Mouse (Mus musculus) embryonic facial prominence, embryonic 12.5 days (tissue): ENCODE data around the gene Ankrd66. TPM values are rescaled to one million over a fixed set of nuclear protein-coding genes. Genes with fewer than 3 reads are reported as not detected.
"Not testable (repeated sequence)": the region's sequence is repeated elsewhere in the genome, so short reads cannot be mapped to it uniquely, and the experiment has no call there.

Experiments used
- ATAC-seq: fragments of 200-750 bp; cut with Nextera tagmentation; 2 replicates; pipeline ENCODE4 v1.8.0; 2017; ENCODE audit not compliant: insufficient number of reproducible peaks, insufficient read depth, low FRiP score, low TSS enrichment
- H3K27ac ChIP-seq: fragments of 300-500 bp; sonication (generic); 2 replicates; pipeline ENCODE4 v1.5.1; 2016; ENCODE audit warnings: mild to moderate bottlenecking
- H3K27me3 ChIP-seq: fragments of 300-500 bp; sonication (generic); 2 replicates; pipeline ENCODE4 v1.6.1; 2016; ENCODE audit warnings: mild to moderate bottlenecking, moderate library complexity
- H3K36me3 ChIP-seq: fragments of 300-500 bp; sonication (generic); 2 replicates; pipeline ENCODE4 v1.6.1; 2016; ENCODE audit warnings: mild to moderate bottlenecking
- H3K4me1 ChIP-seq: fragments of 300-500 bp; sonication (generic); 2 replicates; pipeline ENCODE4 v1.6.1; 2016
- H3K4me2 ChIP-seq: fragments of 300-500 bp; sonication (generic); replicated peaks from 2 replicates; pipeline ENCODE4 v1.6.1; 2016; ENCODE audit warnings: mild to moderate bottlenecking, moderate library complexity
- H3K4me3 ChIP-seq: fragments of 300-500 bp; sonication (generic); 2 replicates; pipeline ENCODE4 v1.5.1; 2016; ENCODE audit warnings: mild to moderate bottlenecking
- H3K9ac ChIP-seq: fragments of 300-500 bp; sonication (generic); 2 replicates; pipeline ENCODE4 v1.6.1; 2016; ENCODE audit warnings: mild to moderate bottlenecking, moderate library complexity
- H3K9me3 ChIP-seq: fragments of 300-500 bp; sonication (generic); 2 replicates; pipeline ENCODE4 v1.6.1; 2016; ENCODE audit warnings: mild to moderate bottlenecking, moderate library complexity
- WGBS: fragments of 180-500 bp; shearing (Covaris S2); methylation state at CpG from one replicate; pipeline ENCODE4 v1.1.7; 2016; 5-methylcytosine and 5-hydroxymethylcytosine counted together
- polyA plus RNA-seq: library from polyadenylated mRNA; unstranded; fragments of >200 nt; fragmentation: Nextera tagmentation; extraction: Ambion mirVana; gene quantifications from 2 replicates; pipeline ENCODE4 v1.2.1, GENCODE M21; 2016

Ankrd66 gene
- polyA plus RNA-seq, 1 experiment from 2014 or later, result not detected

DNA sequence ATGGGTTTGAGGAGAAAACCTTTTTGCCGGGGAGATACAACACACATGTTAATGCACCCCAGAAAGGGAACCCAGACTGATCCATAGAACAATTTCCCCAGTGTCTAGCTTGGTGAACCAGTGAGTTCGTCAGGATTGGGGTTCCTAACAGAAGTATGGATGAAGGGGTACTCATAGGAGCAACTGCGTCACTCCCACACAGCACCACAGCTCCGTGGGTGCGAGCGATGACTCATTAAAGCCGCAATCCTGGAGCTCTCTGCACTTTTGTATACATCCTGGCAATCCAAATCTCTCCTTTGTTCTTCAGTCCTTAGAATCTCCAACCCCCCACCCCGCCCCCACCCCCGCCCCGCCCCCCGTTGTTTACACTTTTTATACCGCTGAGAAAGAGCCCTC, 24.2 kb upstream of the Ankrd66 start:
- no peaks in the 10 kb centered on the region for H3K36me3 ChIP-seq
- 11% methylated on average over 12 of the region's 12 CpGs for WGBS
- ATAC-seq, result peak; percentile 61; the same call in 1 of the 2 replicates

DNA sequence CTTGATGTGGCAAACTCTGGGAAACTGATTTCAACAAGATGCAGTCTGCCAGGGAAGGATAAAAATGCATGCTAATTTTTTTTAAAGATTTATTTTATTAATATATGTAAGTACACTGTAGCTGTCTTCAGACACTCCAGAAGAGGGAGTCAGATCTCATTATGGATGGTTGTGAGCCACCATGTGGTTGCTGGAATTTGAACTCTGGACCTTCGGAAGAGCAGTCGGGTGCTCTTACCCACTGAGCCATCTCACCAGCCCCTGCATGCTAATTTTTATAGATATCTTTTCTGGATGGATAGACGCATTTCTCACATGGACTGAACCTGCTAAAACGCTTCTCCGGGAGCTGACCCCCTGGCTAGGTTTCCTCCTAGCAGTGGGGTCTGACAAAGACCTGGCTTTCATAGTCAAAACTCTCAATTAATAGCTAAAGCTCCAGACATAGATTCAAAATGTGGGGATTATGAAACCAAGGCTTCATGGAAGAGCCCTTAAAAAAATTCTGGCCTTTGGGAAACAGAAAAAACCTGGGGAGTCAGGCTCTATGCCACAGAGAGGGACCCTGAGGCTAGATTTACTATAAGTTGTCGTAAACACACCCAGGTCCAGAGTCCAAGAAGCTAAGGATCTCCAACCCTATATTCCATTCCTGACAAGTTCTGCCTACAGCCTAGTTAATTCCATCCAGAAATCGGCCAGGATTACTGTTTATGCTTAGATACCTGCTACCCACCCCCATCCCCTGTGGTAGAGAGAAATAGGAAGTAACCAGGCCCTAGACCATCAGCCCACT, 20.0 kb upstream of the Ankrd66 start:
- WGBS, result 90% methylated on average over 7 of the region's 7 CpGs

More for the DNA sequence above, 24.2 kb upstream of the Ankrd66 start:
- H3K9ac ChIP-seq, result peak overlapping the region; percentile 48; the same call in 1 of the 2 replicates
- no peak overlapping the region for H3K27ac ChIP-seq
- H3K9me3 ChIP-seq, result no peaks in the 10 kb centered on the region
- no peaks in the 10 kb centered on the region for H3K27me3 ChIP-seq
- H3K4me1 ChIP-seq, result peaks cover 7% of the 10 kb centered on the region; the same call in 1 of the 2 replicates
- peak overlapping the region; percentile 46 for H3K4me3 ChIP-seq
- H3K4me2 ChIP-seq, result peak overlapping the region; percentile 79

DNA sequence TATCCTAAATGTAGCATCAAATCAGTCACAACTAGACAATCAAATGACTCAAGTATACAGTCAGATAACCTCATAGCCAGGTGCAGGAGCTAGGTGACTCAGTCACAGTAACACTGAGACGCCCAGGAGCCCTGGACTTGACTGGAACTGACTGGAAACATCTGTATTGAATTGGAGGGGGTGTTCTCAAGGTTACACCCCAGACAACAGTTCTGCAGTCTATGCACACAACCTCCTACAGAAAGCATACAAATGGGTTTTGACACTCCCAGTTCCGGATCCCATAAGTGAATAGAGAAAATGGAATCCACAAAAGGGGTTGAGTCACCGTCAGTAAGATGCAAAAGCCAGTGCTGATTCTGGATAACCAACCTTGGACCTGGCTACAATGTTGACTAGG, 15.2 kb upstream of the Ankrd66 start:
- Histone ChIP-seq H3K9me3 (no peaks in the 10 kb centered on the region), H3K27ac (no peak overlapping the region), H3K4me1 (no peaks in the 10 kb centered on the region), H3K4me2 (no peak overlapping the region), H3K4me3 (no peak overlapping the region), H3K36me3 (no peaks in the 10 kb centered on the region), H3K9ac (no peak overlapping the region), H3K27me3 (no peaks in the 10 kb centered on the region)
- no peak for ATAC-seq
- WGBS, result 55% methylated on average over 3 of the region's 3 CpGs

More for the DNA sequence above, 20.0 kb upstream of the Ankrd66 start:
- no peaks in the 10 kb centered on the region for H3K36me3 ChIP-seq
- no peak for ATAC-seq
- H3K9ac ChIP-seq, result no peak overlapping the region
- peaks cover 3% of the 10 kb centered on the region; the same call in 1 of the 2 replicates for H3K4me1 ChIP-seq
- H3K27ac ChIP-seq, result no peak overlapping the region
- no peak overlapping the region for H3K4me2 ChIP-seq
- H3K9me3 ChIP-seq, result no peaks in the 10 kb centered on the region
- no peak overlapping the region for H3K4me3 ChIP-seq
- no peaks in the 10 kb centered on the region for H3K27me3 ChIP-seq

DNA sequence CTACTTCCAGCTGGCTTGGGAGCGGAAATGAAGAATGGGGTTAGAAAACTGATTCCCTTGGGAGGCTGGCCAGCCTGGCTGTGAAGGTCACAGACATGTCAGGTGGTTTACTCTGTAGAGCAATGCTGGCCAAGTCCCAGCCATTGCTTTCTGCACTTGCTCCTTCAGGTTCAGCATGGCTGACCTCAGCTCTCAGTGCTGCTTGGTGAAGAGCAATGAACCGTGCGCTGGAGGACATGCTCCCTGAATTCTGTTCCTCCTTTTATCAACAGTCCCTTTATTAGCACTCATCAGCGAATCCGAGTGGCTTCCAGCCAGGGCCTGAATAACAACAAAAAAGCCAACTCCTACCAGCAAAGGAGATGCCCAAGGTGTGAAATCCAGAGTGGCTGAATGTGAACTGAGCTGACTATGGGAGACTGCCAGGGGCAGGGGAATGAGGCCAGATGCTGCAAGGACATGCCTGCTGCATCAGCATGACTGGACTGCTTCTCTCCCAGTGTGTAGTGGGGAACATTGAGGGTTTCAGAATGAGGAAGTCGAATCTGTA, 14.2 kb upstream of the Ankrd66 start:
- ATAC-seq, result no peak
- no peaks in the 10 kb centered on the region for H3K27me3 ChIP-seq
- WGBS, result 72% methylated on average over 6 of the region's 6 CpGs
- no peaks in the 10 kb centered on the region for H3K4me1 ChIP-seq
- no peak overlapping the region for H3K4me2 ChIP-seq
- no peak overlapping the region for H3K9ac ChIP-seq
- H3K4me3 ChIP-seq, result no peak overlapping the region
- no peak overlapping the region for H3K27ac ChIP-seq
- no peaks in the 10 kb centered on the region for H3K9me3 ChIP-seq
- H3K36me3 ChIP-seq, result no peaks in the 10 kb centered on the region

DNA sequence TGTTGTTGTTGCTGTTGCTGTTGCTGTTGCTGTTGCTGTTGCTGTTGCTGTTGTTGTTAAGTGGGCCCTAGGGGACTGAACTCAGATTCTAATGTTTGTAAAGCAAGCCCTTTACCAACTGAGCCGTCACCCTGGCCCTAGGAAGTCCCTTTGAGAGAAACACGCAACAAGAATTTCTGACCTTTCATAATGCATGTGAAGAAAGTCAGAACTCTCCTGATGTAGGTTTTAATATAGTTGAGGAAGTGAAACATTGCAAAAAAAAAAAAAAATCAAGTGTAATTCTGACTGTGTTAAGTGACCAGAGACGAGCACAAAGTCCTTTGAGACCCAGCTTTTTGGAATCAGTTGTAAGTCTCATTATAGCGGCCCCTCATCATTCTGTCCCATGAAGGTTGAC, 13.7 kb upstream of the Ankrd66 start:
- H3K4me1 ChIP-seq, result no peaks in the 10 kb centered on the region
- no peak overlapping the region for H3K4me2 ChIP-seq
- H3K27me3 ChIP-seq, result no peaks in the 10 kb centered on the region
- no peak for ATAC-seq
- H3K36me3 ChIP-seq, result no peaks in the 10 kb centered on the region
- no peak overlapping the region for H3K4me3 ChIP-seq
- no peak overlapping the region for H3K9ac ChIP-seq
- H3K9me3 ChIP-seq, result no peaks in the 10 kb centered on the region
- WGBS, result 87% methylated on average over 4 of the region's 4 CpGs
- no peak overlapping the region for H3K27ac ChIP-seq

DNA sequence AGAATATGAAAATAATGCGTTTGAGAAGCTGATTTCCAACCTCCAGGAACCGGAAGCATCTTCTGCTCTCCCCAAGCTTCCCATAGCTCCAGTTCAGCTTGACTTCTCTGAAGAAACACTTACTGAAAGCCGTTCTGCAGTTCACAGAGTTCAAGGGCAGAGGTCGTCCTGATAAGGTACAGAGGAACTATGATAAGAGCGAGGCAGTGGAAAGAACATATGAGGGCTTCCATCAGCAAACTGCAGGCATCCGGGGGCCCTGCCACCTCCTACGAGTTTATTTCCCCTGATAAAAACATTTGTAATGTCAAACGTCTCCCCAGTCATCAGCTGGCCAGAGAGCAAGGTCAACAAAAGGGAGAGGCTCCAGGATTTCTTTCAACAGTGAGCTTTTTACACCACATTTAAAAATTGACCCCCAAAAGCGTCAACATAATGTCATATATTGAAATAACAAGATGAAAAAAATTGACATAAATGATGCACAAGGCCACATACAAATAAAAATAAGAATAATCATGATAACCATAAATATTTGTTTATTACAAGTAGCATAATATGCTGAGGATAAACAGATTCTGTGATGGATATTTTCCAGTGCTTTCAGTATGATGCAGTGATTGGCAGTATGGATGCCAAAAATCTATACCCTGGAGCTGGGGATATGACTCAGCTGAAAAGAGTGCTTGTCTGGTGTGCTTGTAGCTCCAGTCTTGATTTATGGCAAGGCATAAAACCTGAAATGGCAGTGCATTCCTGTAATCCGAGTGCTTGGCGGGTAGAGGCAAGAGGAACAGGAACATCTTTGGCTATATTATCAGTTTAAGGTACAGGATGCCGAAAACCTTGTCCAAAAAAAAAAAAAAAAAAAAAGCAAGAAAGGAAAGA, 11.3 kb upstream of the Ankrd66 start:
- Histone ChIP-seq H3K9ac (no peak overlapping the region), H3K4me2 (no peak overlapping the region), H3K36me3 (no peaks in the 10 kb centered on the region), H3K4me3 (no peak overlapping the region), H3K27ac (no peak overlapping the region), H3K4me1 (no peaks in the 10 kb centered on the region), H3K27me3 (no peaks in the 10 kb centered on the region), H3K9me3 (no peaks in the 10 kb centered on the region)
- WGBS, result 78% methylated on average over 12 of the region's 12 CpGs
- no peak for ATAC-seq

DNA sequence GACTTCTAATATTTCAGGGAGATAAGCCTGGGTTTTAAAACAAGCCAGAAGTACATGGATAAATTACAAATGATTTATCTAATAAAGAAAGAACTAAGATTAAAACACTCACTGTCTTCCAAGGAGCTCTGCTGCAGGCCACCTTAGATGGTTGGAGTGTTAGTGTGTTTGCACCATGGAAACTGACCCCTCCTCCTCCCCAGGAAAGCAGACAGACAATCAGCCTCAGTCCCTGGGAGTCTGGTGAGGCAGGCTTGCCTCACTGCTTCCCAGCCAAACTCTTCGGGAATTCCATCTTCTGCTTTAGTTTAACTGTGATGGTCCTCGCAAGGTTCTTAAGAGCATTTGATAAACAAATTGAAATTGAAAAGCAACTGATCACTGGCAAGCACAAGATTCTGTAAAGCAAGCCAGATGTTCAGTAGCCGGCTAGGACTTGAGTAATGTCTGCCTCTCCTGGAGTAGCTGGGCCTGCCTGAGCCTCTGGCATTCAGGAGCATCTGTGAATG, 7.7 kb upstream of the Ankrd66 start:
- Histone ChIP-seq H3K4me2 (no peak overlapping the region), H3K4me3 (no peak overlapping the region), H3K4me1 (no peaks in the 10 kb centered on the region), H3K27me3 (no peaks in the 10 kb centered on the region), H3K36me3 (no peaks in the 10 kb centered on the region), H3K27ac (no peak overlapping the region), H3K9ac (no peak overlapping the region), H3K9me3 (no peaks in the 10 kb centered on the region)
- WGBS, result 23% methylated on average over 3 of the region's 3 CpGs
- no peak for ATAC-seq

DNA sequence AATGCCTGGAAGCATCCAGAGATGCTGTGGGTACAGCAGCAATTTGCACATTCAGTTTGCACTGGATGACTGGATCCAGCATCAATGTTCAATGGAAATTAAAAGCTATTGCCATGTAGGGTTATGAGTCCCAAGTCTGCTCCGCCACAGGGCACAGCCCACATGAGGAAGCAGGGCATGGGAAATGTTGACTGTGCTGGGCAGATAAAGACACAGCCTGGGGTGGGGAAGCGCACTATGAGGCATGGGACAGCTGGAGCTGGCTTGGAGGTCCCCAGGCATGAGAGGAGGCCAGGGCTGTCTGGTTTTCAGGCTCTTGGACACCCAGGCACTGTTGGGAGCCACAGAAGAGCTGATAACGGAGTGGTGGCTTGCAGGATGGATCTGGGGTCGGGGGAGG, 601 bp upstream of the Ankrd66 start:
- 76% methylated on average over 4 of the region's 4 CpGs for WGBS
- ATAC-seq, result no peak
- no peak overlapping the region for H3K27ac ChIP-seq

DNA sequence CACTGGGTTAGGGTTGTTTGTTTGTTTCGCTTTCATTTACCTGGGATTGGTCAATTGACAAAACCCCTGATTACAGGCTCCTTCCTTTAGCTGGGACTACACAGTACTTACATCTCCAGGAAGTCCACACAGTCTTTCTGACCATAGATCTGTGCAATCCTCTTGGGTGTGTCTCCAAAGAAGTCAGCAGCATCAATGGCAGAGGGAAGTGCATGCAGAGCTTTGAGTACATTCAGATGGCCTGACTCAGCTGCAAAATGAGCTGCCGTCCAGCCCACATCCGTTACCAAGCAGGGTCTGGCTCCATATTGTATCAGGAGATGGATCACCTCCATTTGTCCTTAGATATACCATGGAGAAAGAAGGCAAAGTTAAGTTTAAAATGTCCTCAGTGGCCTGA, 4.7 kb downstream of the Ankrd66 start:
- H3K27me3 ChIP-seq, result no peaks in the 10 kb centered on the region
- H3K27ac ChIP-seq, result no peak overlapping the region
- H3K4me1 ChIP-seq, result peaks cover 6% of the 10 kb centered on the region
- ATAC-seq, result no peak
- no peaks in the 10 kb centered on the region for H3K36me3 ChIP-seq
- no peak overlapping the region for H3K4me2 ChIP-seq
- 93% methylated on average over 3 of the region's 3 CpGs for WGBS
- no peaks in the 10 kb centered on the region for H3K9me3 ChIP-seq
- H3K9ac ChIP-seq, result no peak overlapping the region
- no peak overlapping the region for H3K4me3 ChIP-seq

More for the DNA sequence above, 601 bp upstream of the Ankrd66 start:
- no peaks in the 10 kb centered on the region for H3K4me1 ChIP-seq
- no peaks in the 10 kb centered on the region for H3K9me3 ChIP-seq
- no peak overlapping the region for H3K4me2 ChIP-seq
- no peak overlapping the region for H3K4me3 ChIP-seq
- no peak overlapping the region for H3K9ac ChIP-seq
- H3K36me3 ChIP-seq, result no peaks in the 10 kb centered on the region
- H3K27me3 ChIP-seq, result no peaks in the 10 kb centered on the region

DNA sequence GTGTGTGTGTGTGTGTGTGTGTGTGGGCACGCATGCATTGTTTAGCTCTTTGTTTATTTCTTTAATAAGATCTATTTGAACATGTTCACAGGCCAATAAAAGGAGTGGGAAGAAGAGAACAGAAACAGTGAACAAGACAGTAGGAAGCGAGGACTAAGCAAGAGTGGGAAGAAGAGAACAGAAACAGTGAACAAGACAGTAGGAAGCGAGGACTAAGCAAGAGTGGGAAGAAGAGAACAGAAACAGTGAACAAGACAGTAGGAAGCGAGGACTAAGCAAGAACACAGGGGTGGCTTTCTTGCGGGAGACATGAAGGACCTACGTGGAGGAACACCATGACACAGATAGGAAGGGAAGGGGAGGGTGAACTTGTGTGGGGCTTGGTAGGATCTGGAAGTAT, 6.6 kb downstream of the Ankrd66 start:
- WGBS, result 93% methylated on average over 6 of the region's 6 CpGs
- not testable (repeated sequence) for ATAC-seq, H3K27me3 ChIP-seq

DNA sequence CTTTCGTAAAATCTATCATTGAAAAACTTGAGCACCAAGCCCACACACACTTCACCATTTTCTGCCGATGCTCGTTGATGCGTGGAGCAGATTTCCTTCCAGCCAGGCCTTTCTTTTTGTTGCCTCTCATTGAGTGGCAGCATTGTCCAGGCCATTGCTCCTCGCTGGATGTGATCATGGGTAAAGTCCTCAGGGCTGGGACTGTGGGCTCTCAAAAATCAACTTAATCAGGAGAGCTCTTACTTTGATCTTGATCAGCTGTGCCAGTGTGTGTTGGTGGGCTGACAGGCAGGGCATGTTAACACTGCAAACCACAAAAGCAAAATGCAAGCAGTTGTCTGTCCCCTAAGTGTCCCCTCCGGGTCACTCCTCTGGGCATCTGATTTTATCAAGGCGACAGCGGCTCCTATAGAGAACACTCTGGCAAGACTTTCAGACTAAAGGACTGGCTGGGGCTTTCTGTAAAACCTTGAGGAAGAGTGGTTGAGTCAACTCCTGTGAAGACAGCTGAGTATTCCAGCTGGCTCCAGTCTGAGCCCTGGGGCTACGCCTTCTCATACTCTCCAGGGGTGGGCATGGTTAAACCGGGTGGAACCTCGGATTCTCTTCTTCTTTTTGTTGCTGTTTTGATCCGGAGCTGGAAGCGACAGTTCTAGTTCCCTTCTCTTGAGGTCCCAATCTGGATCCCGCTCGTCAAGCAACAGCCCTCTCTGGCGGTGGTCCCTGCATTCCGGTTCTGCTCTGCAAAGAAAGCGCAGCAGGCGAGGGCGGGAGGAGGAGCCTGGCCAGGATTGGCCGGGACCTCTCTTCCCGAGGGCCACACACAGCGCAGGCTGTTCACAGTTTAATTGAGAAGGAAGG, 8.8 kb downstream of the Ankrd66 start:
- 0 out of 2 replicates have a peak overlapping the region, but pooled peaks have one; percentile 2 for H3K27ac ChIP-seq
- peak overlapping the region; percentile 53 for H3K4me2 ChIP-seq
- peak overlapping the region; percentile 27 for H3K4me3 ChIP-seq
- no peaks in the 10 kb centered on the region for H3K9me3 ChIP-seq
- H3K9ac ChIP-seq, result 0 out of 2 replicates have a peak overlapping the region, but pooled peaks have one; percentile 24
- H3K27me3 ChIP-seq, result no peaks in the 10 kb centered on the region
- 14% methylated on average over 23 of the region's 23 CpGs for WGBS
- ATAC-seq, result peak; percentile 84
- no peaks in the 10 kb centered on the region for H3K36me3 ChIP-seq
- peaks cover 6% of the 10 kb centered on the region for H3K4me1 ChIP-seq

More for the DNA sequence above, 6.6 kb downstream of the Ankrd66 start:
- H3K4me3 ChIP-seq, H3K9ac ChIP-seq, H3K4me1 ChIP-seq, H3K4me2 ChIP-seq, H3K27ac ChIP-seq, H3K36me3 ChIP-seq, H3K9me3 ChIP-seq: not testable (repeated sequence)
